Mouse (Mus musculus): Measurements from ENCODE around the gene Lrrc4.

- no peak for TF ChIP-seq POLR2A (IDR thresholded peaks at IDR 0.05; ENCODE audit: borderline replicate concordance, extremely low read depth, low read depth, low read length)
- no peak for TF ChIP-seq CTCF (IDR thresholded peaks at IDR 0.05; ENCODE audit: insufficient read depth, low read length)
These were observed 80.4 kb downstream of the Lrrc4 start for GRCm38 (mm10) chr6:28751186-28751585.
